Mouse (Mus musculus) heart, adult 8-10 months (tissue): ENCODE measurements around the gene Atp6v0a1. TPM values are rescaled to one million over a fixed set of nuclear protein-coding genes. Genes with fewer than 3 reads are reported as not detected.
A peak's percentile ranks its signal among the peaks of the same experiment; 100 is the strongest.

Experiments used
- DNase-seq: peaks from one replicate; pipeline ENCODE4 v3.0.0; 2022; ENCODE audit warnings: low spot score
- total RNA-seq, 4 experiments: library from RNA; stranded (reverse); gene quantifications; 2 replicates each; pipeline ENCODE4 v1.2.4; 2022

Atp6v0a1 gene
- total RNA-seq, 4 experiments from 2014 or later, result 85.0 to 100 (median 88.9) TPM

DNA sequence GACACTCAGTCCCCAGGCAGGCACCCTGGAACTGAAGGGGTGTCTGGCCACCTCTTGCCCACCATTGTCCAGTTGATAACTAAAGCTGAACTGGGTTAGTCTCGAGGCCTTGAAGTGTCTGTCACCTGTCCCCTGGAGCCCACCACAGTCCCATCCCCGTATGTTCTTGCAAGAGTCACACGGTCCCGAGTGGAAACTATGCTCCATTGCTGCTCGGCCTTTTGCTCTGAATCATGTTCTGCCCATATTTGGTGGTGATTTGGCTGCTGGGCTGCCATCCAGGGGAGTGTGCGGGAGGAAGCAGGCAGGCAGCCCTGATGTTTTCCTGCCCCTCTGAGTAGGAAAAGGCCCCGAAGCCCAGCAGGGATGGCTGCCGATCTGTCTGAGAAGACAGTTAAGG is 50.9 kb downstream of the Atp6v0a1 start:
- DNase-seq, result peak; percentile 84

DNA sequence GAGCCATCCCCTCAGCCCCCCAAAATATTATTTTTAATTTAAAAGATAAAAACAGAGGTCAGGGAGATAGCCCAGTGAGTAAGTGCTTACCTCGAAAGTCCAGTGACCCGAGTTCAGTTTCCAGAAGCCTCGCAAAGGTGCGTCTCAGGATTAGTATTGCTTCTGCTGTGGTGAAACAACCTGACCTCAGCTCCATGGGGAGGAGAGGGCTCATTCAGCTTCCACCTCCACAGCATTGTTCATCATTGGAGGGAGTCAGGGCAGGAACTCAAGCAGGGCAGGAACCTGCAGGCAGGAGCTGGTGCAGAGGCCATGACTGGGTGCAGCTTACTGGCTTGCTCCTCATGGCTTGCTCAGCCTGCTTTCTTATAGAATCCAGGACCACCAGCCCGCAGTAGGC is 51.8 kb downstream of the Atp6v0a1 start:
- DNase-seq, result no peak

DNA sequence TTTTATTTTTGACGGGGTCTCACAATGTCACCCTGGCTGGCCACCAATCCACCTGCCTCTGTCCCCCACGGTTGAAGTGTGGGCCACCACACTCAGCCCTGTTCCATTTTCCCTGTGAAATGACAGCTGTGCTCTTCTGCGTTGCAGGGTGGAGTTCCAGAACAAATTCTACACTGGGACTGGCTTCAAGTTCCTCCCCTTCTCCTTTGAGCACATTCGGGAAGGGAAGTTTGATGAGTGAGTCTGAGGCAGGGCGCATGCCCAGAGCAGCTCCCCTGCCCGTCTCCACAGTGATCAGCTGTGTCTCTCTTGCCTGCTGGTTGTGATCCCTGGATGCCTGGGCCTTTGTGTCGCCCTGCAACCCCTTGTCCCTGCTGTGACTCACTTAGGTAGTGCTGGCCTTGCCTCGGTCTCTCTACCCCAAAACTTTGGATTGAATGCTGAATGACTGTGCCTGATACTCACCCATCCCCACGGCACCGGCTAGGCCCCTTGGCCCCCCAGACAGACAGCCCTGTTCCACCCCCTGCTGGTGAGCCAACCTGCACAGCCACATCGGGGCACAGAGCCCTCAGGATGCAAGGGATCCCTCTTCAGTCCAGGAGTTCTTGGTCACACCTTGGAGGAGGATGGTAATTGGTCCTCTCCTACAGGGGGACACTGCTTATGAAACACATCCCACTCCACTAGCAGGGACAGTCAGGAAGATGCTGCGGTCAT is 53.1 kb downstream of the Atp6v0a1 start:
- DNase-seq, result peak; percentile 89

DNA sequence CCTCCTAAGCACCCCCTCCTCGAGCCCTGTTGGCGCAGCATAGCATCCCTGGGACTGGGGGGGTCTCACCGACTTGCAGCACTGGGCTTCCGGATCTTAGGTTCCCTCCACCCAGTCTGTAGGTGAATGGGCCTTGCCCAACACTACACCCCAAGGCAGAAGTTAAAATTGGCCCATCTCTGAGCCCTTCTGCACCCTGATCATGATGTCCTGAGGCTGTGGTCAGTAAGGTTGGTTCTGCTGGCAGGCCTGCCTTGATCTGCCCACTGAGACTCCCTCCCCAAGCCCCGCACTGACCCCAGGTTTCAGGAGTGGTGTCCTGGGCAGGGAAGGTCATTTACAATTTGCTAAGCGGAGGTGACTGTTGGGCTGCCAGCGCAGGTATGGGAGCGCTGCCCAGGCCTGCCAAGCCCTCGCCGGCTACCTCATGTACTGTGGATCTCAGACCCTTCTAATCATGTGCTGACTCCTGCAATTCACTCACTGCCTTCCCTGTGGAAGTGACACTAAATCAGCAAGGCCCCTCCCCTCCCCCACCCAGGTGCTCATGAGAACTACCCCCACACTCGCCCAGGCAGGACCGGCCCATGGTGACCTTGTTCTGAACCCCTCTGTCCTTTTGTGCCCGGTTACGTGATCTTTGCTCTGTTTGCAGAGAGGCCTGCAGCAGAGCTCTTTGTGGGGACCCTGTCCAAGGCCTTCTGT is 53.9 kb downstream of the Atp6v0a1 start:
- DNase-seq, result no peak

DNA sequence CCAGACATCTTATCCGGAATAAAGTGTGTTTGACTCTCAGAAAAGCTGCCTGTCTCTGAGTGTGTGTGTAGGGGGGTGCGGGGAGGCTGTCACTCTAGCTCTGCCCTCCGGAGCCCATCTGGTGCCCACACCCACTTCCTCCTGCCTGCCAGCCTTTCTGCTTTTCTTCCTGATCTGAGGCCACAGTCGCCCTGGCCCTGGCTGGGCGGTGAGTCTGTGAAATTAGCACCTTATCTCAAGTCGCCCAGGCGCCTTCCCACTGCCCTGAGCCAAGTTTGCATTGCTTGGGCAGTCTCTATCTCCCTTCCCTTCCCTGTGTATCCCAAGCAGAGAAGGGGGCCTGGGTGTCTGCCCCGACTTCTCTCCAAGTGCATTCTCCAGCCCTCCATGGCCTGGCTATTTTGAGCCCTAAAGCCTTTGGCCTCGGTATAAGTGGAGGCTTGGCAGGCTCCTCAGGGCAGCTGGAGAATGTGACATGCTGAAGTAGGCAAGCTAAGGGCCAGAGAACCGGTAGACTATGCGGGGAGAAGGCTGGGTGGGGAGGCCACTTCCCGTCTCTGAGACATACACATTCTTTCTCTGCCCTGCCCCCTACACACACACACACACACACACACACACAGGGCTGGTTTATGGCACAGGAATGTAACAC is 54.5 kb downstream of the Atp6v0a1 start:
- DNase-seq, result peak; percentile 80

DNA sequence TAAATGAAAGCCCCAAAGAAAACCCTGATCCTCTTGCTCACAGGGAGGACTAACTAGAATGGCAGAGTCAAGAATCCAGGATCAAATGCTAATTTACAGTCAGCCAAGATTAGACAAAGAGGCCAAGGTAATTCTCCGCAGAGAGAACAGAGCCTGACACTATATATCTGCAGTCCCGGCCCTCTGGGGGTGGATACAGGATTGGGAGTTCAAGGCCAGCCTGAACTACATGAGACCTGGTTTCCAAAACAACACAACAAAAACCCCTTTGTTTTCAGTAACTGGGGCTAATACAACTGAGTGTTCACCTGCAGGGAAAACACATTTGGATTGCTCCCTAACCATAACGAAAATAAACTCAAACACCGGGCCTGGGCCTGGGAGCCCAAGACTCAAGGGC is 55.2 kb downstream of the Atp6v0a1 start:
- no peak for DNase-seq

DNA sequence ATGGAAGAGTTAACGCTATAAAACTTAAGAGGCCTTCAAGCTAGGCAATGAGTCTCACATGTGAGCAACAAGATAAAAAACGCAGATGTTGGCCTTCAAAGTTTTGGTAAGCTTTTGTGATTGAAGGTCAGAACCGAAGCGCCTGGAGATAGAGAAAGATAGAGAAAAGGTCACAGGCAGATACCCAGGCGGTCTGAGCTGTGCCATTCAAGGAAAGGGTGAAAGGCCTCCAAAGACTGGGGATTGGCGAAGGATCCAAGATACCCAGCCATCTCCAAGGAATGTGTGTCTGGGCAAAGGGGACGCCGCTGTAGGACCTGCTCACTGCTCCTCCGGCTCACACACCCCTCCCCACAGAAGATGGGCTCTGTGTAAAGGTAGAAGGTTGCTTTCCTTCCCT is 55.8 kb downstream of the Atp6v0a1 start:
- DNase-seq, result no peak

DNA sequence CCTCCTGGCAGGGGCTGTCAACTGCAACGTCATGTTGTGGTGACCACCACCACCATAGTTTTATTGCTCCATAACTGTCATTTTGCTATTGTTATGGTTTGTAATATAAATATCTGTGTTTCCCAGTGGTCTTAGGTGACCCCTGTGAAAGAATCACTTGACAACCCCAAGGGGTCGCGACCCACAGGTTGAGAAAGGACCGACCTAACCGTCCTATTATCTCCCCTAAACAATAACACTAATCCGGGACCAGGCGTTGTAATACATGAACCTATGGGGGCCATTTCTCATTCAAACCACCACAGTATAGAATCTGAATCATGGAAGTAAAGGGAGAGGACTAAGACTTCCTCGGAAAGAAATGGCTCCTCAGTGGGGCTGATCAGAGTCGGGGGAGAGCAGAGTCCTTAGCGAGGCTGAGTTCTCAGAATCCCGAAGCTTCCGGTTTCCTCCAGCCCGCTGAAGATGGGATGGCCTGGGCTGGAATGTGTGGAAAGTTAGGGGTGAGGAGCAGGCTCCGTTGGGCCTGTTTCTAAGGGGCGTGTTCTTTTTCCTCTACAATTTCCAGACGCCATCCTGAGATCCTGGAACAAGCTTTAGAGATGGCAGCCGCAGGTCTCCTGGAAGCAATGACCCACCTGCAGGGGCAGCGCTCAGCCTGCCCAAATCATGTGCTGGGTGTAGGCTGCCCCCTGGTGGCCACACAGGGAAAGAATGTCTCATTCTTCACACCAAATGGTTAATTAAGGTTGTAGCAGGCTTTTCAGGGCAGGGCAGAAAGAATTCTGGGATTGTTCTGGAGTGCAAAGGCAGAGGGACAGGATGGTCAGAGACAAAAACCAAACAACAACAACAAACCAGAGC is 57.5 kb downstream of the Atp6v0a1 start:
- peak; percentile 80 for DNase-seq

DNA sequence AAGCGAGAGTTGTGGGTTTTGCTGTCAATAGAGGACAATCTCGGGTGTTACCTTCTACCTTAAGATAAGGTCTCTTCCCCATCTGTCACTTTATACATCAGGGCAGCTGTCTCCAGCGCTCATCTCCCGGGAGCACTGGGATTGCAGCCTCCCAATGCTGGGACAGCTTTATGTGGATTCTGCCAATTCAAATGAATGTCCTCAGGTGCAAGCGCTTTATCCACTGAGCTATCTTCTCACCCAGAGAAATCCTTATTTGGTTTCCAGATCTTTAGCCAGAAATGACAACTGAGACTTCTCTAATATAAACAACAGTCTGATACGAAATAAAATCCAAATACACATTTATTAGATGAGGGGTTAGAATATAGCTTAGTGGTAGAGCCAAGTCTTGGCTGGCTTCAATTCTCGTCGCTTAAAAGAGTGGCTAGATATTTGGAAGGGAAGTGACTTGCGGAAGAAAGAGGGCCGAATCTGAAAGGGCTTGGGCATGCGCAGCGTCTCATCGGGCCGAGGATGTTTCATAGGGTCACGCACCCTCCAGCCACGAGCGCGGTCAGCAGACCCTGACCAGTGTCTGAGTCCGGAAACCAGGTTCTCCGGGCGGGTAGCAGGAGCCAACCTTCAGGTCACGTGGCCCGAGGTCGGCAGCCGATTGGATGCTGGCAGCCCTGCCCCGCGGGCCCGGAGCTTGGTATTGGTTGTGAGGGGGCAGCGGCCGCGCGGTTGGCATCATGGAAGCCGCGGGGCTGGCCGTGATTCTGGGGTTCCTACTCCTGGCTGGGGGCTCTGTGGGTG is 60.3 kb downstream of the Atp6v0a1 start, which contains the start of gene Naglu:
Gene Naglu, plus strand, starts transcription at position 622 of the 798 bp plus-strand sequence.
- DNase-seq, result peak; percentile 96

DNA sequence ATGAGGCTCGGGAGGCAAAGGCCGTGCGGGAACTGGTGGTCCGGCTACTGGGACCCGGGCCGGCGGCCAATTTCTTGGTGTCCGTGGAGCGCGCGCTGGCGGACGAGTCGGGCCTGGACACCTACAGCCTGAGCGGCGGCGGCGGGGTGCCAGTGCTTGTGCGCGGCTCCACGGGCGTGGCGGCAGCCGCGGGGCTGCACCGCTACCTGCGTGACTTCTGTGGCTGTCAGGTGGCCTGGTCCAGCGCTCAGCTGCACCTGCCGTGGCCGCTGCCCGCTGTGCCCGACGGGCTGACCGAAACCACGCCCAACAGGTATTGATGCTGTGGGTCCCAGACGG is 60.9 kb downstream of the Atp6v0a1 start:
- DNase-seq, result no peak

DNA sequence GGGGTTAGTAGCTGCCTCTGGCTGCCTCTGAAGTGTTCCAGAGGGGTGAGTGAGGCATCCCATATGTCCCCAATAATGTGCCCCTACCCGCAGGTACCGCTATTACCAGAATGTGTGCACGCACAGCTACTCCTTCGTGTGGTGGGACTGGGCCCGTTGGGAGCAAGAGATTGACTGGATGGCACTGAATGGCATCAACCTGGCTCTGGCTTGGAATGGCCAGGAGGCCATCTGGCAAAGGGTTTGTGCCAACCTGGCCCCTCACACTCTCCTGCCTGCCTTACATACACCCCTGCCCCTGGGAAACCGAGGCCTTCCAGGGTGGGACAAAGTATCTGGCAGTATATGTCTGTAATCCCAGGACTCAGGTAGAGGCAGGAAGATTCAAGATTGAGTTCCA is 61.7 kb downstream of the Atp6v0a1 start:
- DNase-seq, result no peak

DNA sequence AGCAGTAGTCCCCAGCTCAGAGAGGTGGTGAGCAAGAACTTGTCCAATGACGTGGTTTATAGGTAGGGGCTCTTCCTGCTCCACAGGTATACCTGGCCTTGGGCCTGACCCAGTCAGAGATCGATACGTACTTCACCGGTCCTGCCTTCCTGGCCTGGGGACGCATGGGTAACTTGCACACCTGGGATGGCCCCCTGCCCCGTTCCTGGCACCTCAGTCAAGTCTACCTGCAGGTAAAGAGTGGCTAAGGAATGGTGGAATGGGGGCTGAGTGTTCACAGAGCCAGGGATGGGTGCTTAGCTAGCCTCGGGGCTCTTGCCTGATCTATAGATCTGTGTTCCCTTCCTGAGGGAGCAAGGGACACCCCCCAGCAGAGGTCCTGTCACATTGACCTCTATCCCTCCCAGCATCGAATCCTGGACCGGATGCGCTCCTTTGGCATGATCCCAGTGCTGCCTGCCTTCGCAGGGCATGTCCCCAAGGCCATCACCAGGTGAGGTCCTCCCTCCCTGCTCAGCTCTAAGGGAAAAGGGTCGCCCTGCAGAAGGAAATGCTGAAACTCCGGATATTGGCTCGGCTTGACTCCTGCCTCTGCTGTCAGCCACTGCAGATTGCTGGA is 62.7 kb downstream of the Atp6v0a1 start:
- no peak for DNase-seq

DNA sequence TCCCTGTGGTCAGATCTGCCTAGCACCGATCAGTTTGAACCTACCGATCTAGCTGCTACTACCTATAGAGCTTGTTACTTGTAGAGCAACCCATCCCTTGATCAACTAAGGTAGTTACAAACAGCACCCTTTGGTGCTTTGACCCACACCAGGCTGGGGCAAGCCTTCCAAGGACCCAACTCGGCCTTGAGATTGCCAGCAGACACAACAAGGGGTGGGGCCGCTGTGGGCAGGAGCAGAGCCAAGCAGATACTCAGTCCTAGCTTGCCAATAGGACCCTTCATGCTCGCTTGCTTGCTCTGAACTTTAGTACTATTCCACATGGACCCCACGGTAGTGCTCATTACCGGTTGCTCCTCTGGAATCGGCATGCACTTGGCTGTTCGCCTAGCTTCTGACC is 68.9 kb downstream of the Atp6v0a1 start, which contains the start of gene Hsd17b1:
Gene Hsd17b1, plus strand, starts transcription at position 291 of the 400 bp plus-strand sequence.
- no peak for DNase-seq

DNA sequence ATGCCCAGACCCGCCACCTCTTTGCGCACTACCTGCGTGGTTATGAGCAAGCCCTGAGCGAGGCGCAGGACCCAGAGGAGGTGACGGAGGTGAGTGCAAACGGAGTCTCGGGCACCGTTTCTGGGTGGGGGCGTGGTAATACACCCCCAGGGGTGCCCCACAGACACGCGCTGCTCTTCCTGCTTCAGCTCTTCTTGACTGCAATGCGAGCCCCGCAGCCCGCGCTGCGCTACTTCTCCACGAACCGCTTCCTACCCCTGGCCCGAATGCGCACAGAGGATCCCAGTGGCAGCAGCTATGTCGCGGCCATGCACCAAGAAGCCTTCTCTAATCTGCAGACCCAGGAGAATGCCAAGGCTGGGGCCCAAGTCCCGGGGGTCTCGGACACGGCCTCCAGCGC is 70.5 kb downstream of the Atp6v0a1 start:
- DNase-seq, result no peak

DNA sequence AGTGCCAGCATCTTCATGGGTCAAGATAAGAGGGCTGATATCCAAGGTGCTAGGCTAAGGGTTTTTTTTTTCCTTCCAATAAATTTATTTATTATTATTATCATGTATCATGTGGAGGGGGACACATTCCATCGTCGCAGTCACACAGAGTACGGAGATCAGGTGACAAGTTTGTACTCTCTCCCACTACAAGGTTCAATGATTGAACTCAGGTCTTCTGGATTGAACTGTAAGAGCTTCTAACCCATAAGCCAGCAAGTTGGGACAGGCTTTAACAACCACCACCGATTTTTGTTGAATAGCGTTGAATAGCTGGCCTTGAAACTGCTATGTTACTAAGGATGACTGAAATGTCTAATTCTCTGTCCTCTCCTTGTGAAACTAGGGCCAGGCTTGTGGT is 71.2 kb downstream of the Atp6v0a1 start:
- DNase-seq, result no peak

DNA sequence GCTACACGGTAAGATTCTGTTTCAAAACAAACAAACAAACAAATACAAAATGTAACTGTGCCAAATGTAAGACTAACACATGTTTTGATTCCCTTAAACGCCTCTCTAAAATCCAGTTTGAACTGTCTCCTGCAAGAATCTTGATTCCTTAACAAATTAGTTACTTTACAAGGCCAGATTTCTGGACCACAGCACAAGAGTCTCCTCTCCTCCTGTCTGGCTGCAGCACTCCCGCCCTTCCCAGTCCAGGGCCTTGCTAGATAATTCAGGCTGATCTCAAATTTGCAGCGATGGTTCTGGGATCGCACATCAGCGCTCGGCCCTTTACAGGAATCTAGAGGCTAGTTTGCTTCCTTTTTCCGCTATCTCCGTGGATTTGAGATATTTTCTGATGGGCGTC is 72.4 kb downstream of the Atp6v0a1 start:
- DNase-seq, result no peak

DNA sequence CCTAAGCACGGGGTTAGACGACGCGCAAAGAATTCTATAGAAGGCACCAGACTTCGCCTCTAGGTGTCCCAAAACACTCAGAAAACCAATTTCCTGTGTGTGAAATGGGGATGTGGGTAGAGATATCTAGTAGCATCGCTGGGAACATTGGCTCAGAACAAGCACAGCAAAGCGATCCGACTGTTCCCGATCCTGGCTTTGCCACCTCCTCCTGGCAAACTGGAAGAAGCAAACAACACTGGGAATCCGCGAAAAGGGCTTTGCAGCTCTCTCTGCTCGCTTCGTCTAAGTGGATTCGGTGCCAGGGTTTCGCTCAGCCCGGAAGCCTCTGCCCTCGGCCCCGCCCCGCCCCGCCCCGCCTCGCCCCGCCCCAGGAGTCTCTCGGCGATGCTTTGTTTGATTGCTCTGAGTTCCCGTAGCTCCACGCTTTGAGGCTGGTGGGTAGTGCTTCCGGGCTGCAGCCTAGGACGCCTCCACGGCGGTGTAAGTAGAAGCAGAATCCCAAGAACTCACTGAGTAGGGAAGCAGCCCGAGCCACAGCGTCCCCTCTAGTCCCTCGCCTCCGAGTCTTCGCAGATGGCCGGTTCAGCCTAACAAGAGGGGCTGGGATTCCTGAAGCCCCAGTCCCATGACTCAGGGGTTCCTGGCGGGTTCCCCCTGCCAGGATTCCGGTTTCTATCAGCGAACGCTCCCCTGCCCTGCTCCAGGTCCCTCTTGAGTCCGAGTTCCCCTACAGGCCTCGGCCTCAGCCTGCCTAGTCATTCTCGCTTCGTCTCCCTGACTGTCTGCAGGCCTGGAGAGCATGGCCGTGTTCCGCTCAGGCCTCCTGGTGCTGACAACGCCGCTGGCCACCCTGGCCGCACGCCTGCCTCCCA is 73.2 kb downstream of the Atp6v0a1 start, which contains the start of gene Coasy:
Gene Coasy, plus strand, starts transcription at position 358 of the 875 bp plus-strand sequence.
- DNase-seq, result peak; percentile 87

DNA sequence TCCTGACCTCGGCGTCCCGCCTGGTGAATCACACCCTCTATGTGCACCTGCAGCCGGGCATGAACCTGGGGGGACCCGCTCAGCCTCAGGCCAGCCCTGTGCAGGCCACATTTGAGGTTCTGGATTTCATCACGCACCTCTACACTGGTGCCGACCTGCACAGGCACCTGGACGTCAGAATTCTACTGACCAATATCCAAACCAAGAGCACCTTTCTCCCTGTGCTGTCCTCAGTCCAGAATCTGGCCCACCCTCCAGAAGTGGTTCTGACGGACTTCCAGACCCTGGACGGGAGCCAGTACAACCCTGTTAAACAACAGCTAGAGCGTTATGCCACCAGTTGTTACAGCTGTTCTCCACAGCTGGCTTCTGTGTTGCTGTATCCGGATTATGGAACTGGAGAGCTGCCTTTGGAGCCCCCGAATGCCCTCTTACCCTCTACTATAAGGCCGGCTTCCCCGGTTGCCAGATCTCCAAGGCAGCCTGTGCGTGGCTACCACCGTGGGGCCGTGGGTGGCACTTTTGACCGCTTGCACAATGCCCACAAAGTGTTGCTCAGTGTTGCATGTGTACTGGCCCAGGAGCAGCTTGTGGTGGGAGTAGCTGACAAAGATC is 73.9 kb downstream of the Atp6v0a1 start:
- no peak for DNase-seq

DNA sequence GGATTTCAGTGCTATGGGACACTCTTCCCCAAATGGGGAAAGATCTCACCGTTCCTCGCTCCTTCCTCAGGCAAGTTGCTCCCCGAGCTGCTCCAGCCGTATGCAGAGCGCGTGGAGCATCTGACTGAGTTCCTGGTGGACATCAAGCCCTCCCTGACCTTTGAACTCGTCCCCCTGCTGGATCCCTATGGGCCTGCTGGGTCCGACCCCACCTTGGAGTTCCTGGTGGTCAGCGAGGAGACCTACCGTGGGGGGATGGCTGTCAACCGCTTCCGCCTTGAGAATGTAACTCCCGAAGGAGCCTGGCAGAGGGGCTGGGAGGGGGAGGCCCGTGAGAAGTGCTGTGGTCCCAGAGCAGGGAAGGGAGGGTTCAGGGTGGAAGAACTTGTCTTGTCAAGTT is 75.0 kb downstream of the Atp6v0a1 start:
- no peak for DNase-seq
